Mouse (Mus musculus): Measurements from ENCODE around the gene Mrpl51.

The Mrpl51 gene

GRCm38 (mm10) chr6:125236341-125236740 lies 44.7 kb downstream of the Mrpl51 start:
- DNase-seq = no peak

- no peak for DNase-seq
Measured at GRCm38 (mm10) chr6:125236782-125237181, 45.2 kb downstream of the Mrpl51 start, which contains the start of gene Cd27. Gene Cd27, minus strand, starts transcription at chr6:125237010.

DNA sequence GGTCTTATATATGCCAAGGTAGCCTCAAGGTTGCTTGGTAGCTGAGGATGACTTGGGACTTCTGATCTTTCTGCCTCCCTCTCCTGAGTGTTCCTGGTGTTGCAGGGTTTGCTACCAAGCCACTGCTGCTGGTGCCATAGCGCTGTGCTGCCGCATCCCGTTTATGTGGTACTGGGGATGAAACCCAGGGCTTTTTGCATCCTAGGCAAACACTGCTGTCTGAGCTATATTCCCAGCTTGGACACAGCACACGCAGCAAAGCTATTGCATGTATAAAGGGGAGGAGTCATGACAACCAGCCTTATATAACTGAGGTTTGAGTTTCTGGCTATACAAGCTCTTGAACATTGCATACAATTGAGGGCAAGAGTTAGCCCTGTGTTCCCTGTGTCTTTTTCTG lies 45.8 kb downstream of the Mrpl51 start:
- no peak for DNase-seq

- DNase-seq = no peak
Measured at GRCm38 (mm10) chr6:125238396-125238795, 46.8 kb downstream of the Mrpl51 start.

GRCm38 (mm10) chr6:125239547-125239946 lies 47.9 kb downstream of the Mrpl51 start:
- no peak for DNase-seq

DNA sequence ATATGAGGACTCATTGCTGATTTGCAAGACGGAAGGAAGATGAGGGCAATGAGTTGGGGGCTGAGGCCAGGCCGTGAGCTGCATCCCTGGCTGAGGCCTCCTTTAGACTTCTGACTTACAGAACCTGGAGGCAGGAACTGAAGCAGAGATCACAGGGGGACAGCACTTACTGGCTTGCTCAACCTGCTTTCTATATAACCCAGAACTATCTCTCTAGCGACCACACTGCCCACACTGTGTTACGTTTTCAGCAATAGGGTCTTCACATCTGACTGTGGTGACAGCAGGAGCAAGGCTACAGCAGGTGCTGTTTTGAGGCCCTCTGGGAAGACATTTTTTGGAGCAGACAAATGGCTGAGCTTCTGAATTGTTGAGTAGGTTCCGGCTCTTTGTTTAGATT lies 49.0 kb downstream of the Mrpl51 start:
- DNase-seq = no peak

DNA sequence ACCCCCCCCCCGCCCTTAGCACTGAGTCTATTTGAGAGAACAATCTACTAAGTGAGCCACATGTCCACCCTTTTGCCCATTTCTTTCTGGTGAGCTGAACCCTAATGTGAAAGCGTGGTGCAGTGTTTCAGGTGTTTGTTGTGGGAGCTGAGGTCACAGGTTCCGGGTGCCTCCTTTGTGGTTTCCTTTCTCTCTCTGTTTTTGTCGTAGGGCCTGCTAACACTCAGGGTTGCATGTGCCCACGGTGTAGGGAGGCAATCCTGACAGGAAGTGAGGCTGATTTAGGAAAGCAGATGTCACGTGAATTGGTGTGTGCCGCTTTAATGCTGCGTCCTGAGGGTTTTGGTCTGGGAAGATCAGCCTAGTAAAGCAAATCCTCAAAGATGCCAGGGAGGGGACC lies 50.0 kb downstream of the Mrpl51 start:
- no peak for DNase-seq

- DNase-seq = no peak
Measured at GRCm38 (mm10) chr6:125244551-125244950, 53.0 kb downstream of the Mrpl51 start.

Data from cerebellum, adult 18-20 months (tissue).